In the genomic region with DNA sequence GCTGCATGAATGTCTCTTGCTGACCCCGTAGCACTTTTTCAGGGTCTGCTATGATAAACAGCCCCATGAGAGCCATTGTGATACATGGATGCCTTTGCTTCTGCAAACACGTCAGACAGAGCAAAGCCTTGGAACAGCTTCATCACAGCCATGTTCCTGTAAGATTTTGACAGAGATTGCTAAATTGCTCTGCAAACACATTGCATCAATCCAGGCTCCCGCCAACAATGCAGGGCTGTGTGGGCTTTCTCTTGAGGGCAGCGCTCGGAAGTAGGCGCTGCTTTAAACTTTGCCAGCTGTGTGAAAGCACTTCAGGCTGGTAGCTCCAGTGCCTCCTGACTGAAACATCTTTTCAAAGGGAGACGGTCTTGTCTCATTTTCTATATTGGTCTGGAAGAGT, we compare ENCODE assay signal across 16 mouse cellular contexts. TPM values are rescaled to one million over a fixed set of nuclear protein-coding genes. Genes with fewer than 3 reads are reported as not detected.
DNase-seq lines count a peak whose midpoint lies in the region; ATAC-seq and TF ChIP-seq lines count a peak whose summit lies in the region.
"Had no signal": no experiment of that assay in that cellular context is flagged by ENCODE, and none has a peak within 500 bp of the region (broad histone marks: within the 10 kb centered on the region; RNA-seq: fewer than 3 reads in every experiment).

No protein-coding gene starts in this region.

- peak; percentile 58 for ATAC-seq in lung, postnatal 0 days
- ATAC-seq in inflammation-experienced regulatory T-cells, adult 6 months: no peak

- TF ChIP-seq CTCF in lung, postnatal 0 days (IDR thresholded peaks at IDR 0.05): no peak

- no peak overlapping the region for H3K4me2 ChIP-seq in lung, postnatal 0 days (replicated peaks; ENCODE audit: low read depth, low read length)
- H3K4me2 ChIP-seq: heart, embryonic 13.5 days; hindbrain, embryonic 14.5 days had no signal

- no peak overlapping the region for H3K9ac ChIP-seq in lung, postnatal 0 days (replicated peaks; ENCODE audit: low read depth)
- H3K9ac ChIP-seq: heart, embryonic 13.5 days; hindbrain, embryonic 14.5 days had no signal

- peaks cover 7% of the 10 kb centered on the region; the same call in 1 of the 2 replicates for H3K27me3 ChIP-seq in embryonic facial prominence, embryonic 10.5 days (replicated peaks; ENCODE audit: low read depth, poor library complexity, severe bottlenecking)
- no peaks in the 10 kb centered on the region for H3K27me3 ChIP-seq in lung, postnatal 0 days (replicated peaks; ENCODE audit: insufficient read depth, low read length)

- H3K9me3 ChIP-seq in embryonic facial prominence, embryonic 10.5 days: no peaks in the 10 kb centered on the region
- no peaks in the 10 kb centered on the region for H3K9me3 ChIP-seq in lung, postnatal 0 days (ENCODE audit: low read length)
- H3K9me3 ChIP-seq: heart, embryonic 13.5 days had no signal

- peak; percentile 22 to 34 for DNase-seq in adrenal gland, postnatal 36 days
- no peak for DNase-seq in adrenal gland, postnatal 4 days (ENCODE audit: low spot score in 2 of 2)
- peak; percentile 20 for DNase-seq in 416B (ENCODE audit: low read depth)
- peak; percentile 56 for DNase-seq in embryonic facial prominence, embryonic 10.5 days (ENCODE audit: low spot score)
- DNase-seq in lung, postnatal 0 days (ENCODE audit: low spot score): peak; percentile 92
- DNase-seq in cerebellum, adult 9-10 months: no peak
- DNase-seq in kidney, adult 11 months: no peak
- DNase-seq: cerebellum, adult 8-10 months; layer of hippocampus, adult 9-11 months; left cerebral cortex, postnatal 4 days; thymus, postnatal 14 days had no signal

- 60% methylated on average over 7 of the region's 7 CpGs for WGBS in embryonic facial prominence, embryonic 10.5 days
- 27% methylated on average over 7 of the region's 7 CpGs for WGBS in lung, postnatal 0 days

- peak overlapping the region; percentile 30; the same call in 1 of the 2 replicates for H3K27ac ChIP-seq in embryonic facial prominence, embryonic 10.5 days (replicated peaks)
- peak overlapping the region; percentile 72 for H3K27ac ChIP-seq in lung, postnatal 0 days (ENCODE audit: low read length)
- H3K27ac ChIP-seq: heart, embryonic 13.5 days; hindbrain, embryonic 14.5 days; macrophage had no signal

- no peaks in the 10 kb centered on the region for H3K36me3 ChIP-seq in embryonic facial prominence, embryonic 10.5 days (replicated peaks)
- no peaks in the 10 kb centered on the region for H3K36me3 ChIP-seq in lung, postnatal 0 days (ENCODE audit: insufficient read depth, low read length)
- H3K36me3 ChIP-seq: heart, embryonic 13.5 days had no signal

- H3K4me1 ChIP-seq in embryonic facial prominence, embryonic 10.5 days: peaks cover 37% of the 10 kb centered on the region
- peaks cover 15% of the 10 kb centered on the region; the same call in 1 of the 2 replicates for H3K4me1 ChIP-seq in lung, postnatal 0 days (ENCODE audit: insufficient read depth, low read depth, low read length)

- peak; percentile 75 for TF ChIP-seq EP300 in lung, postnatal 0 days (IDR thresholded peaks at IDR 0.05)

- no peak overlapping the region for H3K4me3 ChIP-seq in embryonic facial prominence, embryonic 10.5 days
- H3K4me3 ChIP-seq in lung, postnatal 0 days (ENCODE audit: low read depth, low read length): no peak overlapping the region
- H3K4me3 ChIP-seq: erythroblast, embryonic 14.5 days; heart, embryonic 13.5 days had no signal

RNA-seq across cellular contexts. Expression of a gene that starts 30.8 kb away (rescaled TPM):
- 10 to 100 TPM; 58.1 to 62.7 TPM for total RNA-seq in adrenal gland, postnatal 36 days (2021)
- 10 to 100 TPM; 65.3 to 81.1 TPM for total RNA-seq in adrenal gland, postnatal 4 days (2021)
- polyA plus RNA-seq in embryonic facial prominence, embryonic 10.5 days (2016; fragmentation: Nextera tagmentation; extraction: Ambion mirVana): 34.8 and 42.2 TPM in 2 replicates
- 54.3 and 66.2 TPM in 2 replicates for polyA plus RNA-seq in lung, postnatal 0 days (2015; fragmentation: Nextera tagmentation; extraction: Ambion mirVana)
- polyA plus RNA-seq in inflammation-experienced regulatory T-cells, adult 6 months (2017; shearing (Covaris generic)): 10 to 100 TPM; 14.8 to 39.1 (median 20.4) TPM

Comparison
In these comparisons a context has a peak if more than half of its experiments do, and no peak if none do; other contexts are left out.
1. DNase-seq: peak in adrenal gland, postnatal 36 days (2 of 2), 416B (single experiment), embryonic facial prominence, embryonic 10.5 days (single experiment) and lung, postnatal 0 days (single experiment); none in adrenal gland, postnatal 4 days (0 of 2), cerebellum, adult 9-10 months (single experiment) and kidney, adult 11 months (single experiment).